Mouse (Mus musculus): ENCODE results near the gene Fam129c. TPM values are rescaled to one million over a fixed set of nuclear protein-coding genes. Genes with fewer than 3 reads are reported as not detected.

Gene Fam129c
- polyA plus RNA-seq, 1 experiment: 2.9 TPM

- H3K79me2 ChIP-seq (ENCODE audit: control insufficient read depth, insufficient read depth): no peaks in the 10 kb centered on the region
- TF ChIP-seq CEBPB (IDR thresholded peaks at IDR 0.05; ENCODE audit: insufficient read depth, poor library complexity, severe bottlenecking) (no peak), REST (IDR thresholded peaks at IDR 0.05; ENCODE audit: insufficient read depth, insufficient read length) (no peak), USF1 (IDR thresholded peaks at IDR 0.05; ENCODE audit: low read depth) (no peak), POLR2A (IDR thresholded peaks at IDR 0.05; ENCODE audit: insufficient read length, low read depth) (no peak), TCF12 (IDR thresholded peaks at IDR 0.05; ENCODE audit: insufficient read depth, poor library complexity, severe bottlenecking) (no peak), TCF3 (IDR thresholded peaks at IDR 0.05; ENCODE audit: insufficient read length, low read depth) (no peak), E2F4 (IDR thresholded peaks at IDR 0.05; ENCODE audit: insufficient read depth) (no peak), POLR2AphosphoS2 (IDR thresholded peaks at IDR 0.05; ENCODE audit: insufficient read length, low read depth) (no peak), MYOG (IDR thresholded peaks at IDR 0.05; ENCODE audit: control insufficient read depth in 1 of 3, insufficient read depth in 1 of 3, insufficient read length in 2 of 3, low read depth in 2 of 3) (no peak), MAX (IDR thresholded peaks at IDR 0.05; ENCODE audit: low read depth) (no peak), SRF (IDR thresholded peaks at IDR 0.05; ENCODE audit: control insufficient read depth, insufficient read length, low read depth) (no peak), MYOD1 (IDR thresholded peaks at IDR 0.05; ENCODE audit: control insufficient read depth in 1 of 3, insufficient read length in 2 of 3, low read depth in 2 of 3) (no peak)
- no peak overlapping the region for H3K4me3 ChIP-seq
- H3ac ChIP-seq (ENCODE audit: control insufficient read depth, insufficient read length): no peak overlapping the region
- no peaks in the 10 kb centered on the region for H3K36me3 ChIP-seq (ENCODE audit: control insufficient read depth, insufficient read depth)
- peaks cover 12% of the 10 kb centered on the region for H3K27me3 ChIP-seq (ENCODE audit: control insufficient read depth, insufficient read depth, insufficient read length)
- no peak overlapping the region for H3K4me2 ChIP-seq (ENCODE audit: low read depth)
These were observed 36.0 kb upstream of the Fam129c start for GRCm38 (mm10) chr8:71561401-71561800.

GRCm38 (mm10) chr8:71562751-71563150 is 34.7 kb upstream of the Fam129c start:
- no peak overlapping the region for H3K4me3 ChIP-seq
- TF ChIP-seq MYOD1 (IDR thresholded peaks at IDR 0.05; ENCODE audit: control insufficient read depth in 1 of 3, insufficient read length in 2 of 3, low read depth in 2 of 3) (peak in 1 of 3 experiments; percentile 50), CEBPB (IDR thresholded peaks at IDR 0.05; ENCODE audit: insufficient read depth, poor library complexity, severe bottlenecking) (no peak)
- peak overlapping the region; percentile 55 for H3K4me2 ChIP-seq (ENCODE audit: low read depth)
- no peaks in the 10 kb centered on the region for H3K79me2 ChIP-seq (ENCODE audit: control insufficient read depth, insufficient read depth)
- H3K36me3 ChIP-seq (ENCODE audit: control insufficient read depth, insufficient read depth): no peaks in the 10 kb centered on the region
- H3ac ChIP-seq (ENCODE audit: control insufficient read depth, insufficient read length): no peak overlapping the region
- peaks cover 10% of the 10 kb centered on the region for H3K27me3 ChIP-seq (ENCODE audit: control insufficient read depth, insufficient read depth, insufficient read length)

- TF ChIP-seq REST (IDR thresholded peaks at IDR 0.05; ENCODE audit: insufficient read depth, insufficient read length) (no peak), MYOG (IDR thresholded peaks at IDR 0.05; ENCODE audit: control insufficient read depth in 1 of 3, insufficient read depth in 1 of 3, insufficient read length in 2 of 3, low read depth in 2 of 3) (no peak), CEBPB (IDR thresholded peaks at IDR 0.05; ENCODE audit: insufficient read depth, poor library complexity, severe bottlenecking) (no peak), SRF (IDR thresholded peaks at IDR 0.05; ENCODE audit: control insufficient read depth, insufficient read length, low read depth) (no peak), MYOD1 (IDR thresholded peaks at IDR 0.05; ENCODE audit: control insufficient read depth in 1 of 3, insufficient read length in 2 of 3, low read depth in 2 of 3) (no peak), POLR2A (IDR thresholded peaks at IDR 0.05; ENCODE audit: insufficient read length, low read depth) (no peak), TCF12 (IDR thresholded peaks at IDR 0.05; ENCODE audit: insufficient read depth, poor library complexity, severe bottlenecking) (no peak), POLR2AphosphoS2 (IDR thresholded peaks at IDR 0.05; ENCODE audit: insufficient read length, low read depth) (no peak), USF1 (IDR thresholded peaks at IDR 0.05; ENCODE audit: low read depth) (no peak), E2F4 (IDR thresholded peaks at IDR 0.05; ENCODE audit: insufficient read depth) (no peak), TCF3 (IDR thresholded peaks at IDR 0.05; ENCODE audit: insufficient read length, low read depth) (no peak)
- Histone ChIP-seq H3K27me3 (ENCODE audit: control insufficient read depth, insufficient read depth, insufficient read length) (no peaks in the 10 kb centered on the region), H3K4me3 (no peak overlapping the region), H3K36me3 (ENCODE audit: control insufficient read depth, insufficient read depth) (no peaks in the 10 kb centered on the region), H3K4me2 (ENCODE audit: low read depth) (no peak overlapping the region), H3ac (ENCODE audit: control insufficient read depth, insufficient read length) (no peak overlapping the region), H3K79me2 (ENCODE audit: control insufficient read depth, insufficient read depth) (no peaks in the 10 kb centered on the region)
These were observed 33.5 kb upstream of the Fam129c start for GRCm38 (mm10) chr8:71563992-71564391.

- Histone ChIP-seq H3K27me3 (ENCODE audit: control insufficient read depth, insufficient read depth, insufficient read length) (no peaks in the 10 kb centered on the region), H3K36me3 (ENCODE audit: control insufficient read depth, insufficient read depth) (no peaks in the 10 kb centered on the region), H3K79me2 (ENCODE audit: control insufficient read depth, insufficient read depth) (no peaks in the 10 kb centered on the region), H3ac (ENCODE audit: control insufficient read depth, insufficient read length) (no peak within 1 kb of the TSS), H3K4me3 (no peak within 1 kb of the TSS), H3K4me2 (ENCODE audit: low read depth) (no peak within 1 kb of the TSS)
- TF ChIP-seq USF1 (IDR thresholded peaks at IDR 0.05; ENCODE audit: low read depth) (no peak), MAX (IDR thresholded peaks at IDR 0.05; ENCODE audit: low read depth) (no peak), POLR2A (IDR thresholded peaks at IDR 0.05; ENCODE audit: insufficient read length, low read depth) (no peak), MYOG (IDR thresholded peaks at IDR 0.05; ENCODE audit: control insufficient read depth in 1 of 3, insufficient read depth in 1 of 3, insufficient read length in 2 of 3, low read depth in 2 of 3) (no peak), TCF3 (IDR thresholded peaks at IDR 0.05; ENCODE audit: insufficient read length, low read depth) (no peak), CEBPB (IDR thresholded peaks at IDR 0.05; ENCODE audit: insufficient read depth, poor library complexity, severe bottlenecking) (no peak), SRF (IDR thresholded peaks at IDR 0.05; ENCODE audit: control insufficient read depth, insufficient read length, low read depth) (no peak), MYOD1 (IDR thresholded peaks at IDR 0.05; ENCODE audit: control insufficient read depth in 1 of 3, insufficient read length in 2 of 3, low read depth in 2 of 3) (no peak), REST (IDR thresholded peaks at IDR 0.05; ENCODE audit: insufficient read depth, insufficient read length) (no peak), POLR2AphosphoS2 (IDR thresholded peaks at IDR 0.05; ENCODE audit: insufficient read length, low read depth) (no peak), TCF12 (IDR thresholded peaks at IDR 0.05; ENCODE audit: insufficient read depth, poor library complexity, severe bottlenecking) (no peak), E2F4 (IDR thresholded peaks at IDR 0.05; ENCODE audit: insufficient read depth) (no peak)
These were observed 30.9 kb upstream of the Fam129c start, which contains the start of gene Nxnl1 for GRCm38 (mm10) chr8:71566501-71566900. Nxnl1 (minus strand) TSS chr8:71566601.

- no peaks in the 10 kb centered on the region for H3K27me3 ChIP-seq (ENCODE audit: control insufficient read depth, insufficient read depth, insufficient read length)
- no peaks in the 10 kb centered on the region for H3K36me3 ChIP-seq (ENCODE audit: control insufficient read depth, insufficient read depth)
- no peak overlapping the region for H3ac ChIP-seq (ENCODE audit: control insufficient read depth, insufficient read length)
- H3K4me3 ChIP-seq: no peak overlapping the region
- no peaks in the 10 kb centered on the region for H3K79me2 ChIP-seq (ENCODE audit: control insufficient read depth, insufficient read depth)
- no peak for TF ChIP-seq TCF12 (IDR thresholded peaks at IDR 0.05; ENCODE audit: insufficient read depth, poor library complexity, severe bottlenecking)
- no peak for TF ChIP-seq USF1 (IDR thresholded peaks at IDR 0.05; ENCODE audit: low read depth)
- TF ChIP-seq CEBPB (IDR thresholded peaks at IDR 0.05; ENCODE audit: insufficient read depth, poor library complexity, severe bottlenecking): no peak
- no peak for TF ChIP-seq MYOG (IDR thresholded peaks at IDR 0.05; ENCODE audit: control insufficient read depth in 1 of 3, insufficient read depth in 1 of 3, insufficient read length in 2 of 3, low read depth in 2 of 3)
- no peak for TF ChIP-seq POLR2AphosphoS2 (IDR thresholded peaks at IDR 0.05; ENCODE audit: insufficient read length, low read depth)
- TF ChIP-seq REST (IDR thresholded peaks at IDR 0.05; ENCODE audit: insufficient read depth, insufficient read length): no peak
- TF ChIP-seq TCF3 (IDR thresholded peaks at IDR 0.05; ENCODE audit: insufficient read length, low read depth): no peak
- no peak overlapping the region for H3K4me2 ChIP-seq (ENCODE audit: low read depth)
These were observed 29.9 kb upstream of the Fam129c start for GRCm38 (mm10) chr8:71567587-71567986.
